Mouse (Mus musculus): Measurements from ENCODE around the gene Spata7.

GRCm38 (mm10) chr12:98605264-98605663, 22.7 kb upstream of the Spata7 start:
- TF ChIP-seq CTCF (IDR thresholded peaks at IDR 0.05; ENCODE audit: low read depth) (no peak), EP300 (optimal IDR thresholded peaks at IDR 0.05) (no peak)
